26 mouse cellular contexts compared by ENCODE assay signal in genomic region chr11:48989981-48990380, GRCm38 (mm10). TPM values are rescaled to one million over a fixed set of nuclear protein-coding genes. Genes with fewer than 3 reads are reported as not detected.
"Had no signal": no experiment of that assay in that cellular context is flagged by ENCODE, and none has a peak within 500 bp of the region (broad histone marks: within the 10 kb centered on the region; RNA-seq: fewer than 3 reads in every experiment).

No protein-coding gene starts in this region.

RNA-seq across cellular contexts. Expression of gene Gm12185, which starts 2.0 kb away (rescaled TPM):
- total RNA-seq: layer of hippocampus, postnatal 10 days had no signal
- polyA plus RNA-seq: heart, embryonic 10.5 days; heart, embryonic 12.5 days; heart, embryonic 14.5 days; hindbrain, embryonic 10.5 days; hindbrain, embryonic 12.5 days; hindbrain, embryonic 14.5 days; hindbrain, embryonic 16.5 days; intestine, embryonic 15.5 days; intestine, postnatal 0 days; kidney, embryonic 14.5 days; kidney, embryonic 16.5 days; limb, embryonic 10.5 days; limb, embryonic 12.5 days; liver, embryonic 11.5 days; liver, embryonic 13.5 days had no signal

RNA-seq across cellular contexts. Expression of gene Tgtp1, which starts 4.0 kb away (rescaled TPM):
- total RNA-seq: layer of hippocampus, postnatal 10 days; left cerebral cortex, postnatal 14 days had no signal
- polyA plus RNA-seq: heart, embryonic 12.5 days; hindbrain, embryonic 10.5 days; hindbrain, embryonic 12.5 days; hindbrain, embryonic 14.5 days; limb, embryonic 10.5 days; limb, embryonic 12.5 days had no signal

RNA-seq across cellular contexts. Expression of gene 9930111J21Rik1, which starts 10.8 kb away (rescaled TPM):
- polyA plus RNA-seq: heart, embryonic 10.5 days; heart, embryonic 12.5 days had no signal

RNA-seq across cellular contexts. Expression of gene Olfr56, which starts 11.3 kb away (rescaled TPM):
- total RNA-seq: gastrocnemius, adult 18-20 months; gastrocnemius, adult 8-10 months; gastrocnemius, postnatal 14 days; gastrocnemius, postnatal 36 days; heart, postnatal 25 days; layer of hippocampus, adult 2 months; layer of hippocampus, postnatal 10 days; layer of hippocampus, postnatal 25 days; left cerebral cortex, adult 2 months; left cerebral cortex, postnatal 14 days; left cerebral cortex, postnatal 36 days had no signal
- polyA plus RNA-seq: heart, embryonic 10.5 days; heart, embryonic 12.5 days; heart, embryonic 14.5 days; hindbrain, embryonic 10.5 days; hindbrain, embryonic 12.5 days; hindbrain, embryonic 14.5 days; hindbrain, embryonic 16.5 days; intestine, embryonic 15.5 days; kidney, embryonic 14.5 days; kidney, embryonic 16.5 days; limb, embryonic 10.5 days had no signal
